ENCODE assay signal across 9 mouse cellular contexts in the genomic region with DNA sequence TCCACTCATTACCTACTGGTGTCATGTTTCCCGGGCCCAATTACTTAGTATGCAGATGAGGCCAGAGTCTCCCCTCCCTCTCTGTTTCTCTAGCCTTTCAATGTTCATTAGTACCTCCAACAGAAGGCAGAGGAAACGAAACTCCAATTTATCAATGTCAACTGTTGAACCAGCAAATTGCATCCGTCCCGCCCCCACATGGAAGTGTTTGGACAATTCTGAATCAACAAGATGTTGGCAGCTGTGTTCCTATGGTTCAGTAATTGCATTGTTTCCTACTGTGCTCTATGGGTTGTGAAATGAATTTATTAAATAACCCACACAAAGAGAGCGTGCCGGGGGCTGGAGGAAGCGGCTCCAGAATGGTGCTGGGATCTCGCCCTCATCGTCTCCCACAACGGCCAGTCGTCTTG.
A peak's percentile ranks its signal among the peaks of the same experiment; 100 is the strongest.
DNase-seq lines count a peak whose midpoint lies in the region; ATAC-seq and TF ChIP-seq lines count a peak whose summit lies in the region.
"Had no signal": no experiment of that assay in that cellular context is flagged by ENCODE, and none has a peak within 500 bp of the region (broad histone marks: within the 10 kb centered on the region; RNA-seq: fewer than 3 reads in every experiment).

No protein-coding gene starts in this region.

- no peak for ATAC-seq in heart, embryonic 11.5 days (replicated peaks; ENCODE audit: insufficient number of reproducible peaks, low FRiP score, low TSS enrichment)
- peak; percentile 90 for ATAC-seq in hindbrain, postnatal 0 days
- peak; percentile 77 for ATAC-seq in midbrain, embryonic 15.5 days (replicated peaks)

- 63% methylated on average over 11 of the region's 11 CpGs for WGBS in heart, embryonic 11.5 days (ENCODE audit: insufficient replicate concordance)
- WGBS in hindbrain, postnatal 0 days: 10% methylated on average over 11 of the region's 11 CpGs
- WGBS in midbrain, embryonic 15.5 days: 27% methylated on average over 11 of the region's 11 CpGs

- H3K36me3 ChIP-seq in heart, embryonic 11.5 days (ENCODE audit: control insufficient read depth, insufficient read depth, low read length): no peaks in the 10 kb centered on the region
- no peaks in the 10 kb centered on the region for H3K36me3 ChIP-seq in hindbrain, postnatal 0 days (ENCODE audit: insufficient read depth, low read length)
- H3K36me3 ChIP-seq in midbrain, embryonic 15.5 days (replicated peaks): no peaks in the 10 kb centered on the region
- H3K36me3 ChIP-seq: liver, embryonic 13.5 days had no signal

- no peak overlapping the region for H3K9ac ChIP-seq in heart, embryonic 11.5 days (ENCODE audit: low read depth, low read length)
- H3K9ac ChIP-seq in hindbrain, postnatal 0 days (replicated peaks; ENCODE audit: low read length): no peak overlapping the region
- no peak overlapping the region for H3K9ac ChIP-seq in midbrain, embryonic 15.5 days
- H3K9ac ChIP-seq: liver, embryonic 13.5 days had no signal

- no peaks in the 10 kb centered on the region for H3K4me1 ChIP-seq in heart, embryonic 11.5 days (ENCODE audit: control insufficient read depth, insufficient read depth, low read length)
- peaks cover 13% of the 10 kb centered on the region; the same call in 1 of the 2 replicates for H3K4me1 ChIP-seq in hindbrain, postnatal 0 days (ENCODE audit: insufficient read depth, low read length)
- peaks cover 13% of the 10 kb centered on the region; the same call in 1 of the 2 replicates for H3K4me1 ChIP-seq in midbrain, embryonic 15.5 days
- H3K4me1 ChIP-seq: liver, embryonic 13.5 days had no signal

- peak; percentile 8; the same call in 1 of the 2 replicates for TF ChIP-seq CTCF in hindbrain, postnatal 0 days (IDR thresholded peaks at IDR 0.05; ENCODE audit: low read depth)

- H3K4me3 ChIP-seq in heart, embryonic 11.5 days (ENCODE audit: low read depth, low read length): no peak overlapping the region
- H3K4me3 ChIP-seq in hindbrain, postnatal 0 days (ENCODE audit: low read length): peak overlapping the region; percentile 4; the same call in 1 of the 2 replicates
- no peak overlapping the region for H3K4me3 ChIP-seq in midbrain, embryonic 15.5 days
- H3K4me3 ChIP-seq: liver, embryonic 13.5 days had no signal

- no peak overlapping the region for H3K4me2 ChIP-seq in heart, embryonic 11.5 days
- H3K4me2 ChIP-seq in hindbrain, postnatal 0 days (ENCODE audit: low read depth, low read length): peak overlapping the region; percentile 44
- no peak overlapping the region for H3K4me2 ChIP-seq in midbrain, embryonic 15.5 days
- H3K4me2 ChIP-seq: liver, embryonic 13.5 days had no signal

- no peaks in the 10 kb centered on the region for H3K27me3 ChIP-seq in heart, embryonic 11.5 days (ENCODE audit: control insufficient read depth, insufficient read depth, low read length)
- H3K27me3 ChIP-seq in hindbrain, postnatal 0 days (ENCODE audit: insufficient read depth, low read length): no peaks in the 10 kb centered on the region
- H3K27me3 ChIP-seq in midbrain, embryonic 15.5 days (replicated peaks): no peaks in the 10 kb centered on the region
- H3K27me3 ChIP-seq: liver, embryonic 13.5 days had no signal

- no peak overlapping the region for H3K27ac ChIP-seq in heart, embryonic 11.5 days (ENCODE audit: low read depth, low read length)
- peak overlapping the region; percentile 63 for H3K27ac ChIP-seq in hindbrain, postnatal 0 days
- peak overlapping the region; percentile 49; the same call in 1 of the 2 replicates for H3K27ac ChIP-seq in midbrain, embryonic 15.5 days
- H3K27ac ChIP-seq: liver, embryonic 13.5 days had no signal

- DNase-seq in heart, adult 18-20 months: peak; percentile 25 to 32
- DNase-seq in embryo, embryonic 10.5 days (ENCODE audit: low spot score): peak; percentile 62
- peak; percentile 92 for DNase-seq in hindbrain, postnatal 0 days (ENCODE audit: low spot score)
- DNase-seq in layer of hippocampus, postnatal 25 days (ENCODE audit: extremely low spot score in 1 of 2, low spot score in 1 of 2): no peak
- DNase-seq in frontal cortex, postnatal 25 days (ENCODE audit: low spot score in 2 of 2): no peak
- no peak for DNase-seq in urinary bladder, postnatal 4 days (ENCODE audit: low spot score in 2 of 2)
- DNase-seq: liver, embryonic 13.5 days had no signal

- no peaks in the 10 kb centered on the region; the same call in 1 of the 2 replicates for H3K9me3 ChIP-seq in heart, embryonic 11.5 days (replicated peaks; ENCODE audit: control insufficient read depth, low read length)
- H3K9me3 ChIP-seq in hindbrain, postnatal 0 days (ENCODE audit: low read length): no peaks in the 10 kb centered on the region
- no peaks in the 10 kb centered on the region for H3K9me3 ChIP-seq in midbrain, embryonic 15.5 days

Comparison
In these comparisons a context has a peak if more than half of its experiments do, and no peak if none do; other contexts are left out.
1. DNase-seq: peak in heart, adult 18-20 months (2 of 2), embryo, embryonic 10.5 days (single experiment) and hindbrain, postnatal 0 days (single experiment); none in layer of hippocampus, postnatal 25 days (0 of 2), frontal cortex, postnatal 25 days (0 of 2) and urinary bladder, postnatal 4 days (0 of 2).